Mouse (Mus musculus): ENCODE measurements around the gene Cacul1. TPM values are rescaled to one million over a fixed set of nuclear protein-coding genes. Genes with fewer than 3 reads are reported as not detected.
A peak's percentile ranks its signal among the peaks of the same experiment; 100 is the strongest.

The Cacul1 gene
- total RNA-seq, 2 experiments from 2014 or later = 53.3 to 53.6 TPM

GRCm38 (mm10) chr19:60526876-60527275, 53.9 kb downstream of the Cacul1 start:
- intact Hi-C loops (cut with DNase I) = no loop called here

DNA sequence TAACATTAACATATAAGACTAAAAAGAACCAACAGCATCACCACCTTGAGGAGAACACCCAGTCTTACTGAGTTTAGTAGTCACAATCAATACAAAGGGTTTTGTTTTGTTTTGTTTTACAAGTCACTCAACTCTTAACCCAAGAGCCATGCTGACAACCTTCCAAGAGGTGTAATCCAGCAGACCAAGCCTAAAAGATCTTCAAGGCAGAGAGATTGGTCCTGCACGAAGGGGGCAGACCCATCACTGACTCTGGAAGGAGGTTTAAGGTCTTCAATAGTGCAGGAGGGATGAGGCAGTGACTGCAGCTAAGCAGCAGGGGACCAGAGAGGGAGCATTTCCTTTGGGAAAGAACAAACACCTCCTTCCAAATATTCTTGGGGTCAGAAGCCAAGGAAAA, 55.7 kb downstream of the Cacul1 start:
- no peak overlapping the region for H3K4me3 ChIP-seq
- intact Hi-C loops (cut with DNase I) = no loop called here
- DNase-seq (ENCODE audit: extremely low spot score in 1 of 2, low spot score in 2 of 2) = no peak
- H3K27ac ChIP-seq = no peak overlapping the region
- no peak for TF ChIP-seq CTCF (IDR thresholded peaks at IDR 0.05)

More at GRCm38 (mm10) chr19:60526876-60527275, 53.9 kb downstream of the Cacul1 start:
- no peak overlapping the region for H3K4me3 ChIP-seq
- TF ChIP-seq CTCF (IDR thresholded peaks at IDR 0.05) = no peak
- DNase-seq (ENCODE audit: extremely low spot score in 1 of 2, low spot score in 2 of 2) = no peak
- no peak overlapping the region for H3K27ac ChIP-seq

DNA sequence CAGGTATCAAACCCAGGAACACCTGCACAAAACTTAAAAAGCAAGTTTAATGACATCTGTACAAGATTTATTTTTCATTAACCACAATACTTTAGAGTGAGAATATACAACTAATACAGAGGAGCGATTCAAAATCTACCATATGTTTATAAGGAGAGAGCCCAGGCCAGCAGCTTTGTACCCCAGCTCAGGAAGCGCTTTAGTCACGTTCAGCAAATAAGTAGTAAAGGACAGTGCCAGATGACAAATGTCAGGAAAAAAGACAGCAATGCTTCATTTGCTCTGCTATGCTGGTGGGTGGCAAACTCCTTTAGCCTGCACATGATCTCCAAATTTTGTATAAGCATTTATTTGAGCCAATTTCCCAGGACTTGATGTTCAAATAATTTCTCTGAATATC, 56.1 kb downstream of the Cacul1 start:
- TF ChIP-seq CTCF (IDR thresholded peaks at IDR 0.05) = no peak
- intact Hi-C loops (cut with DNase I) = no loop called here
- Histone ChIP-seq H3K27ac (no peak overlapping the region), H3K4me3 (no peak overlapping the region)
- no peak for DNase-seq (ENCODE audit: extremely low spot score in 1 of 2, low spot score in 2 of 2)

DNA sequence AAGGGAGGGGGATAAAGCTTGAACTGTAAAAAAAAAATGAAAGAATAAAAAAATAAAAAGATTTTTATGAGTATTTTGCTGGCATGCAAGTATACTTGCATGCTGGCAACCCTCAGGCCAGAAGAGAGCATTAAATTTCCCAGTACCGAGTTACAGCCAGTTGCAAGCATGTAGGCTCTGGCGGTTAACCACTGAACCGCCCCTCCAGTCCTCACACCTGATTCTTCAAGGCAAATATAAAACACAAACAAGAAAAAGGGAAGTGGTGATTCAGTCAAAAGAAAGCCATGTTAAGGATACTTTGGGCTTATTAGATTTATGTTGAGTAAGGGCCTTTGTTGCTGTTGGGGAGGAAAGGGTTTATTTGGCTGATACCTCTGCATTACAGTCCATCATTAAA, 60.7 kb downstream of the Cacul1 start:
- no peak for TF ChIP-seq CTCF (IDR thresholded peaks at IDR 0.05)
- H3K27ac ChIP-seq = no peak overlapping the region
- DNase-seq (ENCODE audit: extremely low spot score in 1 of 2, low spot score in 2 of 2) = no peak
- intact Hi-C loops (cut with DNase I) = no loop called here
- H3K4me3 ChIP-seq = no peak overlapping the region

GRCm38 (mm10) chr19:60515064-60515463, 65.8 kb downstream of the Cacul1 start:
- H3K27ac ChIP-seq = no peak overlapping the region
- DNase-seq (ENCODE audit: extremely low spot score in 1 of 2, low spot score in 2 of 2) = no peak
- no peak for TF ChIP-seq CTCF (IDR thresholded peaks at IDR 0.05)
- intact Hi-C loops (cut with DNase I) = no loop called here
- H3K4me3 ChIP-seq = no peak overlapping the region

- Histone ChIP-seq H3K4me3 (no peak overlapping the region), H3K27ac (no peak overlapping the region)
- peak in 1 of 2 experiments; percentile 17 for DNase-seq (ENCODE audit: extremely low spot score in 1 of 2, low spot score in 2 of 2)
- intact Hi-C loops (cut with DNase I) = loop anchor here (2.0 kb wide), 1 partner anchor 77 kb away; no protein-coding TSS in a partner anchor
- peak; percentile 53 for TF ChIP-seq CTCF (IDR thresholded peaks at IDR 0.05)
Observed at GRCm38 (mm10) chr19:60513431-60513830, 67.4 kb downstream of the Cacul1 start.

- no peak for DNase-seq (ENCODE audit: extremely low spot score in 1 of 2, low spot score in 2 of 2)
- Histone ChIP-seq H3K27ac (no peak overlapping the region), H3K4me3 (no peak overlapping the region)
- intact Hi-C loops (cut with DNase I) = no loop called here
- no peak for TF ChIP-seq CTCF (IDR thresholded peaks at IDR 0.05)
Observed at GRCm38 (mm10) chr19:60500209-60500608, 80.6 kb downstream of the Cacul1 start.

DNA sequence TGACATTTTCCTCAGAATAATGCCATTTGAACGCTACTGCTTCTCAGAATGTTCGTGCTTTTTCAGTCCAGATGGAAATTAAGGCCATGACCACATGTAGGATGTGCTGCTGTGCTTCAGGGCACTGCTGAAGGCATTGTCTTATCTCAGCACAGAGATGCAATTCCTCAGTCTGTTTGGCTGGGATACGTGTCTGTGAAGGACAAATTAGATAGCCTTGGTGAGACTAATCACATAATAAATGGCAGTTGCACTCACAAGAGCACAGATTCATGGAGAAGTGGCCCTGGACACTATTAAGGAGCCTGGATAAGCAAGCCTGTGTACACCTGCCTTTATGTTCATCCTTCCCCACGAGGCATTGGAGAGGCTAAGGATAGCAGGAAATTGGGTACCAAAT, 83.7 kb downstream of the Cacul1 start:
- intact Hi-C loops (cut with DNase I) = no loop called here
- DNase-seq (ENCODE audit: extremely low spot score in 1 of 2, low spot score in 2 of 2) = no peak
- no peak overlapping the region for H3K27ac ChIP-seq
- H3K4me3 ChIP-seq = no peak overlapping the region
- TF ChIP-seq CTCF (IDR thresholded peaks at IDR 0.05) = no peak

- TF ChIP-seq CTCF (IDR thresholded peaks at IDR 0.05) = no peak
- no peak overlapping the region for H3K27ac ChIP-seq
- H3K4me3 ChIP-seq = no peak overlapping the region
- intact Hi-C loops (cut with DNase I) = no loop called here
- DNase-seq (ENCODE audit: extremely low spot score in 1 of 2, low spot score in 2 of 2) = no peak
Observed at GRCm38 (mm10) chr19:60495772-60496171, 85.1 kb downstream of the Cacul1 start.

DNA sequence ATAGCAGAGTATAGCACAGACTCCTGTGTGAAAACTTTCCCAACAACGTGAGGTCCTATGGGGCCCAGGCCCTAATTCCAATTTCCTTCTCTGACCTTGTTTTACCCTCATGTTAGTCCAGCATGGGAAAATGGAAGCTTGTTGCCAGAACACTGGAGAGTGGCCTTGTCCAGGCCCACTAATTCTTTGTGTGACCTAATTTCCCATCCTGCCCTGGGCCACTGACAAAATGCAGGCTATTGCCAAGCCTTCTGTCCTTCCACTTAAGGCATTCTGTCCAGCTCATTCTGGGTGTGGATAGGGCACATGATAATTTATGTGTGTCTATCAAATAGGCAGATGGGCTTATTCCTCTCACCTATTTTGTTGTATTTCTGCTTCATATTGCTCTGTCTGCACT, 91.3 kb downstream of the Cacul1 start:
- Histone ChIP-seq H3K27ac (no peak overlapping the region), H3K4me3 (no peak overlapping the region)
- DNase-seq (ENCODE audit: extremely low spot score in 1 of 2, low spot score in 2 of 2) = no peak
- intact Hi-C loops (cut with DNase I) = no loop called here
- no peak for TF ChIP-seq CTCF (IDR thresholded peaks at IDR 0.05)

DNA sequence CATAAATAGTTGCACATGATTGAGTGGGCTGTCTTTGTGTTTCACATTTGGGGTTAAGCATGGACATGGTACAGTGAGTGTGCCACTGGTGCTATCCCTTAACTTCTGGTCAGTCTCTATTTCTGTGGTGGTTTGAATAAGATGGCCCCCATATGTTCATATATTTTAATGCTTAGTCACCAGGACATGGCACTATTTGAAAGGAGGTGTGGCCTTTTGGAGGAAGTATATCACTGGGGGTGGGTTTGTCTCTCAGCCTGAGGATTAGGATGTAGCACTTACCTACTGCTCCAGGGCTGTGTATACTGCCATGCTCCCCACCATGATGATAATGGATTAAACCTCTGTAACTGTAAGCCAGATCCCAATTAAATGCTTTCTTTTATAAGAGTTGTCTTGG, 95.6 kb downstream of the Cacul1 start:
- intact Hi-C loops (cut with DNase I) = no loop called here
- H3K4me3 ChIP-seq = no peak overlapping the region
- TF ChIP-seq CTCF (IDR thresholded peaks at IDR 0.05) = no peak
- H3K27ac ChIP-seq = no peak overlapping the region
- DNase-seq (ENCODE audit: extremely low spot score in 1 of 2, low spot score in 2 of 2) = no peak

DNA sequence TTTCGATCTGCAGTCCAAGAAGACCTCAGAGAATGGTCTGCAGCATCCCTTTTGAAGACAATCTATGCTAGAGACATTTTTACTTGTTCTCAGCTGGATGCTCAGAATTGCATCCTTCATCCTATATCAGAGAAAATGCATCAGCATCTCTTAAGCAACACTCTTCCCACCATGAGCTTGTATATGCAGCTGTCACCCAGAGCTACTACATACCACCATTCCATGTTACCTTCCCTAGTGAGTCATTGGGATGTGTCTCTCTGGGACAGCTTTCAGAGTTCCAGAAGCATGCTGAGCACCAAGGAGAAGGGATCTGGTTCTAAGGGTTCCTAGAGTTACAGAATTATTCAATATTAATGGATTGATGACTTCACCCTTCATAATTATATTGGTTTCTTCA, 102.0 kb downstream of the Cacul1 start:
- no peak overlapping the region for H3K4me3 ChIP-seq
- DNase-seq (ENCODE audit: extremely low spot score in 1 of 2, low spot score in 2 of 2) = no peak
- intact Hi-C loops (cut with DNase I) = no loop called here
- H3K27ac ChIP-seq = no peak overlapping the region
- no peak for TF ChIP-seq CTCF (IDR thresholded peaks at IDR 0.05)

- intact Hi-C loops (cut with DNase I) = no loop called here
- no peak for TF ChIP-seq CTCF (IDR thresholded peaks at IDR 0.05)
Observed at GRCm38 (mm10) chr19:60477788-60478187, 103.0 kb downstream of the Cacul1 start.

More at GRCm38 (mm10) chr19:60477788-60478187, 103.0 kb downstream of the Cacul1 start:
- Histone ChIP-seq H3K27ac (no peak overlapping the region), H3K4me3 (no peak overlapping the region)
- no peak for DNase-seq (ENCODE audit: extremely low spot score in 1 of 2, low spot score in 2 of 2)

Small RNA genes within 50 kb of the gene (microRNA-seq; reads per million reads assigned to microRNA genes)
- 0 to 0.24 reads per million in 2 experiments for gene Gm25238

Other genes starting within 250 kb of the Cacul1 start
- not detected for gene Prlhr, start 112.7 kb downstream of the Cacul1 start, total RNA-seq (2021)
- gene Nanos1, start 175.0 kb upstream of the Cacul1 start, total RNA-seq (2021) = 10 to 100 TPM; 22.1 to 22.8 TPM
- 10 to 100 TPM; 89.5 to 96.3 TPM for gene Eif3a, start 209.6 kb upstream of the Cacul1 start, total RNA-seq (2021)
- 10 to 100 TPM; 37.3 to 38.1 TPM for gene Fam45a, start 230.6 kb upstream of the Cacul1 start, total RNA-seq (2021)

Data from left cerebral cortex, adult 2 months (tissue).